Mouse (Mus musculus) lung, embryonic 16.5 days (tissue): ENCODE results near the gene Dpt. TPM values are rescaled to one million over a fixed set of nuclear protein-coding genes. Genes with fewer than 3 reads are reported as not detected.
"Not testable (repeated sequence)": the region's sequence is repeated elsewhere in the genome, so short reads cannot be mapped to it uniquely, and the experiment has no call there.

Experiments
- ATAC-seq: fragments of 200-750 bp; cut with Nextera tagmentation; 2 replicates; pipeline ENCODE4 v1.8.0; 2017; ENCODE audit warnings: low read depth, mild to moderate bottlenecking, moderate library complexity
- H3K27ac ChIP-seq: fragments of 300-500 bp; sonication (generic); 2 replicates; pipeline ENCODE4 v1.5.1; 2014; ENCODE audit warnings: mild to moderate bottlenecking, control low read depth, low read length
- H3K27me3 ChIP-seq: fragments of 300-500 bp; sonication (generic); 2 replicates; pipeline ENCODE4 v1.6.1; 2014; ENCODE audit warnings: low read depth, low read length, mixed read lengths; ENCODE audit not compliant: control insufficient read depth, insufficient read depth
- H3K36me3 ChIP-seq: fragments of 300-500 bp; sonication (generic); 2 replicates; pipeline ENCODE4 v1.6.1; 2014; ENCODE audit warnings: low read length; ENCODE audit not compliant: control insufficient read depth, insufficient read depth
- H3K4me1 ChIP-seq: fragments of 300-500 bp; sonication (generic); replicated peaks from 2 replicates; pipeline ENCODE4 v1.6.1; 2014; ENCODE audit warnings: low read length, mixed read lengths; ENCODE audit not compliant: control insufficient read depth, insufficient read depth
- H3K4me2 ChIP-seq: fragments of 300-500 bp; sonication (generic); 2 replicates; pipeline ENCODE4 v1.6.1; 2014; ENCODE audit warnings: low read depth, low read length, control low read depth
- H3K4me3 ChIP-seq: fragments of 300-500 bp; sonication (generic); 2 replicates; pipeline ENCODE4 v1.5.1; 2014; ENCODE audit warnings: mild to moderate bottlenecking, low read length, control low read depth
- H3K9ac ChIP-seq: fragments of 300-500 bp; sonication (generic); 2 replicates; pipeline ENCODE4 v1.6.1; 2014; ENCODE audit warnings: low read length, control low read depth
- H3K9me3 ChIP-seq: fragments of 300-500 bp; sonication (generic); 2 replicates; pipeline ENCODE4 v1.6.1; 2016; ENCODE audit warnings: low read length; ENCODE audit not compliant: control insufficient read depth
- WGBS: fragments of 180-500 bp; shearing (Covaris S2); extraction: QIAGEN DNeasy Blood & Tissue Kit; methylation state at CpG from one replicate; pipeline ENCODE4 v1.1.7; 2014; 5-methylcytosine and 5-hydroxymethylcytosine counted together
- polyA plus RNA-seq: library from polyadenylated mRNA; unstranded; fragments of >200 nt; fragmentation: Nextera tagmentation; extraction: Ambion mirVana; gene quantifications from 2 replicates; pipeline ENCODE4 v1.2.1, GENCODE M21; 2015

The Dpt gene
- polyA plus RNA-seq, 1 experiment from 2014 or later, result 36.4 TPM

DNA sequence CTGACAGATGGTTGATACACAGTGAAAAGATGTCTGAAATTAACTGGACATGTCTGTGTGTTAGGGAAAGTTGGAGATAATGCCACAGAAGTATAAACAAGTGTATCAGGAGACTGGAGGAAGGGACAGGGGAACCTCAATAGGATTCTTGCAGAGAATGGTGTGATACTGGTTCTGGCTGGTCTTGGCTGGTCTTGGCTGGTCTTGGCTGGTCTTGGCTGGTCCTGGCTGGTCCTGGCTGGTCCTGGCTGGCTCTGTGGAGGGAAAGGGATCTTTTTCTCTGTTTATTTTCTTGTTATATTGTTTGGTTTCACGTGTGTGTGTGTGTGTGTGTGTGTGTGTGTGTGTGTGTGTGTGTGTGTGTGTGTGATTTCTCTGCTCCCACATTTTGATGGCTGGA is 33.4 kb downstream of the Dpt start:
- Histone ChIP-seq H3K4me2 (no peak overlapping the region), H3K4me3 (no peak overlapping the region), H3K27me3 (no peaks in the 10 kb centered on the region), H3K9me3 (no peaks in the 10 kb centered on the region), H3K4me1 (no peaks in the 10 kb centered on the region), H3K27ac (no peak overlapping the region), H3K9ac (no peak overlapping the region), H3K36me3 (no peaks in the 10 kb centered on the region)
- 29% methylated on average over 1 of the region's 1 CpGs for WGBS
- no peak for ATAC-seq

DNA sequence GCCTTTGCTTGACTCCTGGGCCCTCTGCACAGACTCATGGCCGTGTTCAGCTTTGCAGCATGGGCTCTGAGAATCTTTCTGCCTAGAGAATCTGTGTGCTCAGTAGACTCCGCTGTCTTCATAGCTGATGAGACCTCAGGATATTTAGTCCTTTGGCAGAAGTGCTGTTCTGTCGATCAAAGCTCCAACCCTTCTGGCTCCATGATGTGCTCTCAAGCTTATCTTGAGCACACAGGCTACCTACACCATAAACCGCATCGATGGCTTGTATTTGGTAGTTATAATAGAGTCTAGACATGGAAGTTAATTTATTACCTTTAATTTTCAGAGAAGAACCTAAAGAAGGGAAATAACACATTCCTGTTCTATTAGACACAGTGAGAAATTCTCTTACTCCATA is 36.0 kb downstream of the Dpt start:
- ATAC-seq, result no peak
- Histone ChIP-seq H3K27me3 (no peaks in the 10 kb centered on the region), H3K9ac (no peak overlapping the region), H3K9me3 (no peaks in the 10 kb centered on the region), H3K4me1 (no peaks in the 10 kb centered on the region), H3K27ac (no peak overlapping the region), H3K36me3 (no peaks in the 10 kb centered on the region), H3K4me3 (no peak overlapping the region), H3K4me2 (no peak overlapping the region)
- WGBS, result 80% methylated on average over 5 of the region's 5 CpGs

DNA sequence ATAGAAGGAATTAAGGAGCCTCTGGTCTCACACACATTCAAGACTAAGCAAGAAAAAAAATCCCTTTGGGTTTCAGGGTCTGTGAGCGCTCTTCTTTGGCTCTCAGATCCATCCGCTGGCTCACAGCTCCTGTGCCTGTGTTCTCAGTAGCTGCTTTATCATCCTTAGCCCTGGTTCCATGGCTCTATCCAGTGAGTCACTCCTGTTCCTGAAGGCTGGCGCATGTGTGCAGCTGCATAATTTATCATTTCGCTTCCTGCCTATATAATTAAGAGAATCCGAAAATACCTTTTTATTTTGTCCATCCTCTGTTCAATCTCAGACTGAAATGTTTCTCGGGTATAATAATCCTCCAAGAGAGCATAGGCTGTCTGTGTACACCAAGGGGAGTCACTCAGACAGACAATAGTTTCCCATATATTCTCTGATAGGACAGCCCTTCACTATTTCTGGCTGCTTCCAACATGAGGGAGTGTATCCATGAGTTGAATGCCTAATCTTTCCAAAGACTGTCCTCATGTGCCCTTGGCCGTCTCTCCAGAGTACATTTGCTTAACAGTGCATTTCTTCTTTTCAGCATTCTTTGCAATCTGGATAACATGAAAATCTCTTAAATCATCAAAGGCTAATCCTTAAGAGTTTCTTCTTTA is 52.3 kb downstream of the Dpt start:
- ATAC-seq, result no peak
- H3K4me2 ChIP-seq, result no peak overlapping the region
- H3K36me3 ChIP-seq, result no peaks in the 10 kb centered on the region
- no peaks in the 10 kb centered on the region for H3K4me1 ChIP-seq
- no peak overlapping the region for H3K9ac ChIP-seq
- WGBS, result 80% methylated on average over 7 of the region's 7 CpGs
- no peak overlapping the region for H3K4me3 ChIP-seq
- H3K9me3 ChIP-seq, result no peaks in the 10 kb centered on the region
- no peaks in the 10 kb centered on the region for H3K27me3 ChIP-seq
- H3K27ac ChIP-seq, result no peak overlapping the region

DNA sequence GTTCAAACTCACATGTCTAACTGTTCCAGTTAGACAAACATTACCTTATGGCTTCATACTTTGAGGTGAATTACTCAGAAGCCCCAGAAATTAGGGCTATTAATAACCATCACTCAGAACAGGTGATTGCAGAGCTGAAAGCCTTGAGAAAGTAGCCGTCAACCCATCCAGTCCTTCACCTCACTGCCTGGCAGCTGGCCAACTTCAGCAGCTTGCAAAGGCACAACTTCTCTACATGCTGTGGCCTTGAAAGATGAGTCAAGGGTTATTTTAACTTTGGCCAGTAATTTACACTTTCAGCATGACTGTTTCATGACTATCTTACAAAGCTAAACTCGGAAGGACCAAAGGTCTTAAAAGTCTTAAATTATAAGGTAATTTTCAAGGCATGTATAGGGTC is 59.3 kb downstream of the Dpt start:
- WGBS, result 28% methylated on average over 2 of the region's 2 CpGs
- H3K36me3 ChIP-seq, H3K9ac ChIP-seq, H3K4me3 ChIP-seq, ATAC-seq, H3K27ac ChIP-seq, H3K27me3 ChIP-seq, H3K4me1 ChIP-seq, H3K9me3 ChIP-seq, H3K4me2 ChIP-seq: not testable (repeated sequence)

DNA sequence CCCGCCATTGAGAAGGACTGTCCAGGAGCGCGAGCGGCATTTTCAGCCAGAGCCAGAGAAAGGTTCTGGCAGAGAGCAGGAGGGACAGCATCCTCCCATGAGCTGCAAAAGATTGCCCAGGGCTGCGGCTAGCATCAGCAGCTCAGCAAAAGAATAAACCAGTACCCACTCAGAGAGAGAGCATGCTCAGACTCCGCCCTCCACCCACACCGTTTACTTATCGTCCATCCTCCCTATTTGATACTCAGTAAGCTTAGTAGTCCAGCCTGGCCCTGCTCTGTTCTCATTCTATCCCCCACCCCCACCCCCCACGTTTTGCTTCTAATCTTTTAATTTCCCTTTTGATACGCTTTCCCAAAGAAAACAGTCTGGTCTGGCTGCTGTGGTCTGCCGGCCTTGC is 63.5 kb downstream of the Dpt start:
- H3K4me1 ChIP-seq, result no peaks in the 10 kb centered on the region
- H3K27me3 ChIP-seq, result no peaks in the 10 kb centered on the region
- H3K4me2 ChIP-seq, result no peak overlapping the region
- no peaks in the 10 kb centered on the region for H3K9me3 ChIP-seq
- WGBS, result 72% methylated on average over 11 of the region's 11 CpGs
- H3K9ac ChIP-seq, result no peak overlapping the region
- no peak overlapping the region for H3K27ac ChIP-seq
- H3K36me3 ChIP-seq, result no peaks in the 10 kb centered on the region
- no peak for ATAC-seq
- H3K4me3 ChIP-seq, result no peak overlapping the region

DNA sequence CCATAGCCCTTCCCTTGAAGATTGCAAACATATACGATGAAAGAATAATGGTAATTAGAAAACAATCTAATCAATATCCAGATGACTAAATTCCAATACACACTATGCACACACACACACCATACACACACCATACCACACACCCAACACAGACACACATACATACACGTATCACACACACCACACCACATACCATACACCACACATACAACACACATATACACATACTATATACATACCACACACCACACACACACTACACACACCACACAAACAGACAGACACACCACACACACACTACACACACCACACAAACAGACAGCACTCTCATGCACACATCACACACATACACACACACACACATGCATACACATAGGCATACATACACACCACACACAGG is 64.3 kb downstream of the Dpt start:
- Histone ChIP-seq H3K9me3 (no peaks in the 10 kb centered on the region), H3K9ac (no peak overlapping the region), H3K27me3 (no peaks in the 10 kb centered on the region), H3K27ac (no peak overlapping the region), H3K4me1 (no peaks in the 10 kb centered on the region), H3K4me3 (no peak overlapping the region), H3K36me3 (no peaks in the 10 kb centered on the region), H3K4me2 (no peak overlapping the region)
- no peak for ATAC-seq
- 89% methylated on average over 2 of the region's 2 CpGs for WGBS

DNA sequence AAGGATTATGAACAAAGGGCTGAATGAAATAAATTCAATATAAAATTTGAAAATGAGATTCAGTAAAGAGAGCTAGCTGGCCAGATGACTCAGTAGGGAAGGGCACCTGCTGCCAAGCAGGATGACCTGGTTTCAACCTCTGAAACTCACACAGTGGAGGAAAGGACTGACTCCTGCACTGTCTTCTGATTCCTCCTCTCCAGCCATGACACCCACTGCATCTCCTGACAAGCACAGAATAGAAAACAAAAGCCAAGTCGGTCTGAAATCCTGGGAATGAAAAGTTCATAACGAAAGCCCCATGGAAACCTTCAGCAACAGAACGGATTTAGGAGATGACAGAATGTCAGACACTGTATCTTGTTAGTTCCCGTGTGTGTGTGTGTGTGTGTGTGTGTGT is 65.1 kb downstream of the Dpt start:
- no peaks in the 10 kb centered on the region for H3K4me1 ChIP-seq
- no peaks in the 10 kb centered on the region for H3K27me3 ChIP-seq
- no peak overlapping the region for H3K4me3 ChIP-seq
- H3K9ac ChIP-seq, result no peak overlapping the region
- no peaks in the 10 kb centered on the region for H3K36me3 ChIP-seq
- H3K27ac ChIP-seq, result no peak overlapping the region
- no peaks in the 10 kb centered on the region for H3K9me3 ChIP-seq
- 76% methylated on average over 4 of the region's 4 CpGs for WGBS
- no peak for ATAC-seq
- no peak overlapping the region for H3K4me2 ChIP-seq

DNA sequence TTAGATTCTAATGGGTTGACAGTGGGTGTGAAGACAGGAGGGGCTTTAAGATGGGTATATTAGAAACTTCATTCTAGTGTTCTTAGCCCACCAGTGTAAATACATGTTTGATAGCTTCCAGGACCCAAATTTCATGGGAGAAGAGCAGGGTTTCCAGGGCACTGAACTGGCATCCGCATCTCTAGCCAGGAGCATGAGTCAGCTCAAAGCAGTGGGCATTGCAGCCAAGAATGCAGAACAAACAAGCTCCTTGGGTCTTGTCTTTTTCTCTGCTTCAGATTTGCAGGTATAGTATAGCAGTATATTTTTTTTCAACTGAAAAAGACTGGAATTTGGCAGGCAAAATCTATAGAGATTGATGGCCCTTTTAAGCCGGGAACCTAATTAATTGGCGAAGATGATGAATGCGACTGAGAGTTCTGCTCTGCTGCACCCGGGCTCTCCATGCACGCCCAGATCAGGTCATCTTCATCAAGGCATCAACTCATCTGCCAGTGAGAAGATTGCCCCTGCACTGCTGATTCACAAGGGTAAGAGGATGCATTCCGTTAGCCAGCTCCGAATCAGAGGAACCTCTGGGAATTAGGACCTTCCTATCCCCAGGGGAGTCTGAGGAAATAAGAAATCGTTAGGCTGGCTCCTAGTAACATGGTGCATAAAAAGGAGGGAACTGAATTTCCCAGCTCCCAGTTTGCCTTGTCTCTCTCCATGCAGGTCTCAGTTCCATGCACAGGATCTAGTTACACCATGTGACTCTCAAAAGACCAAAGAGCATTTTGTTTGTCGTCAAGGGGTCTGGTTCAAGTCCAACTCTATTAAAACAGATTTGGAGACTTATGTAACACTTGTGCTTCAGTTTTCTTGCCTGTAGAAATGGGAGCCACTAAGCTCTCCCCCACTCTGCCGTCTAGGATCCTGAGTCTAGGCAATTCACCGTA is 66.8 kb downstream of the Dpt start:
- Histone ChIP-seq H3K27me3 (no peaks in the 10 kb centered on the region), H3K27ac (no peak overlapping the region), H3K36me3 (no peaks in the 10 kb centered on the region), H3K4me1 (no peaks in the 10 kb centered on the region), H3K4me3 (no peak overlapping the region), H3K4me2 (no peak overlapping the region), H3K9ac (no peak overlapping the region), H3K9me3 (no peaks in the 10 kb centered on the region)
- 70% methylated on average over 12 of the region's 12 CpGs for WGBS
- ATAC-seq, result no peak

DNA sequence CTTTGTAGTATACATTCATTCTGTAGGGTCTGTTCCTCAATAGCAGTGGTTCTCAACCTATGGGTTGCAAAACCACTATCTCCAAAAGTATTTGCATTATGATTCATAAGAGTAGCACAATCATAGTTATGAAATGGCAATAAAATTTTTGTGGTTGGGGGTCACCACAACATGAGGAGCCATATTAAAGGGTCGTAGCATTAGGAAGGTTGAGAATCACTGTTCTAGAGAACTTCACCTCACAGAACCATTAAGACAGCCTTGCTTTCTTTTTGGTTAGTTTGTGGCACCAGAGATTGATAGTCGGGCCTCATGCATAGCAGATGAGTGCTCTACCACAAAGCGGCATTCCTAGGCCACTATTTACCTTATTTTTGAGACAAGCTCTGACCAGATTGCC is 68.2 kb downstream of the Dpt start:
- Histone ChIP-seq H3K4me1 (no peaks in the 10 kb centered on the region), H3K36me3 (no peaks in the 10 kb centered on the region), H3K9me3 (no peaks in the 10 kb centered on the region), H3K27ac (no peak overlapping the region), H3K27me3 (no peaks in the 10 kb centered on the region), H3K4me3 (no peak overlapping the region), H3K9ac (no peak overlapping the region), H3K4me2 (no peak overlapping the region)
- 82% methylated on average over 3 of the region's 3 CpGs for WGBS
- ATAC-seq, result no peak
